Mouse (Mus musculus) ES-Bruce4 (cell line): ENCODE data around the gene Ccm2l. TPM values are rescaled to one million over a fixed set of nuclear protein-coding genes. Genes with fewer than 3 reads are reported as not detected.

Experiments used
- H3K27ac ChIP-seq: 2 replicates; pipeline ENCODE4 v1.5.1; 2012; ENCODE audit warnings: low read length, inconsistent platforms; ENCODE audit not compliant: insufficient read depth
- H3K27me3 ChIP-seq: 2 replicates; pipeline ENCODE4 v1.6.1; 2012; ENCODE audit warnings: mild to moderate bottlenecking, low read length, inconsistent platforms; ENCODE audit not compliant: control insufficient read depth, poor library complexity, insufficient read depth, severe bottlenecking
- H3K36me3 ChIP-seq: 2 replicates; pipeline ENCODE4 v1.6.1; 2012; ENCODE audit warnings: inconsistent platforms, mild to moderate bottlenecking, low read length, moderate library complexity; ENCODE audit not compliant: control insufficient read depth, poor library complexity, insufficient read depth, severe bottlenecking
- H3K4me1 ChIP-seq: one replicate; pipeline ENCODE4 v1.8.1; 2011; ENCODE audit warnings: low read length; ENCODE audit not compliant: control insufficient read depth, insufficient read depth
- H3K4me3 ChIP-seq: 2 replicates; pipeline ENCODE4 v1.5.1; 2011; ENCODE audit warnings: low read depth, mild to moderate bottlenecking, low read length
- H3K9ac ChIP-seq: 2 replicates; pipeline ENCODE4 v1.6.1; 2012; ENCODE audit warnings: low read depth, mild to moderate bottlenecking, inconsistent platforms; ENCODE audit not compliant: poor library complexity, severe bottlenecking
- H3K9me3 ChIP-seq: replicated peaks from 2 replicates; pipeline ENCODE4 v1.6.1; 2012; ENCODE audit warnings: mild to moderate bottlenecking, low read length, inconsistent platforms; ENCODE audit not compliant: control insufficient read depth, poor library complexity, insufficient read depth, severe bottlenecking
- CTCF ChIP-seq: IDR thresholded peaks from one replicate; pipeline ENCODE4 v1.8.1; 2011; ENCODE audit warnings: low read depth, low read length
- EP300 ChIP-seq: IDR thresholded peaks from 2 replicates; pipeline ENCODE4 v1.6.1; 2011; ENCODE audit warnings: low read depth, low read length; ENCODE audit not compliant: insufficient read depth
- POLR2A ChIP-seq: IDR thresholded peaks from one replicate; pipeline ENCODE4 v1.8.1; 2011; ENCODE audit warnings: low read length; ENCODE audit not compliant: insufficient read depth
- polyA plus RNA-seq: library from polyadenylated mRNA; stranded (reverse); fragments of >200 nt; gene quantifications from 2 replicates; pipeline ENCODE4 v1.2.4, GENCODE M21; 2011; ENCODE audit warnings: low read depth; ENCODE audit not compliant: missing spikeins, insufficient read depth, insufficient read length

Gene Ccm2l
- polyA plus RNA-seq, 1 experiment: not detected

- Histone ChIP-seq H3K4me1 (no peaks in the 10 kb centered on the region), H3K4me3 (no peak overlapping the region), H3K9me3 (no peaks in the 10 kb centered on the region), H3K27ac (no peak overlapping the region), H3K36me3 (no peaks in the 10 kb centered on the region), H3K9ac (no peak overlapping the region), H3K27me3 (0 out of 2 replicates have a peak, but pooled peaks cover 2% of the 10 kb centered on the region)
- TF ChIP-seq POLR2A (no peak), EP300 (no peak), CTCF (no peak)
Observed at GRCm38 (mm10) chr2:153027501-153027900, 38.3 kb upstream of the Ccm2l start.

GRCm38 (mm10) chr2:153030422-153030821 lies 35.3 kb upstream of the Ccm2l start:
- no peaks in the 10 kb centered on the region for H3K36me3 ChIP-seq
- H3K27ac ChIP-seq: no peak overlapping the region
- TF ChIP-seq CTCF: no peak
- TF ChIP-seq POLR2A: no peak
- no peak for TF ChIP-seq EP300
- no peak overlapping the region for H3K4me3 ChIP-seq
- H3K4me1 ChIP-seq: no peaks in the 10 kb centered on the region
- H3K27me3 ChIP-seq: 0 out of 2 replicates have a peak, but pooled peaks cover 2% of the 10 kb centered on the region
- no peaks in the 10 kb centered on the region for H3K9me3 ChIP-seq
- no peak overlapping the region for H3K9ac ChIP-seq

- TF ChIP-seq EP300 (no peak), POLR2A (no peak), CTCF (no peak)
- no peak within 1 kb of the TSS for H3K27ac ChIP-seq
- H3K4me3 ChIP-seq: peak within 1 kb of the TSS; percentile 77
- peak within 1 kb of the TSS; percentile 46 for H3K9ac ChIP-seq
- H3K27me3 ChIP-seq: 0 out of 2 replicates have a peak, but pooled peaks cover 2% of the 10 kb centered on the region
- H3K9me3 ChIP-seq: no peaks in the 10 kb centered on the region
- no peaks in the 10 kb centered on the region for H3K4me1 ChIP-seq
- no peaks in the 10 kb centered on the region for H3K36me3 ChIP-seq
Observed at GRCm38 (mm10) chr2:153031126-153032082, 34.4 kb upstream of the Ccm2l start, which contains the start of gene Xkr7. Gene Xkr7 (plus strand): TSS chr2:153031852.

GRCm38 (mm10) chr2:153032083-153032842 lies 33.5 kb upstream of the Ccm2l start:
- peak overlapping the region; percentile 54 for H3K4me3 ChIP-seq
- no peaks in the 10 kb centered on the region for H3K4me1 ChIP-seq
- H3K9ac ChIP-seq: peak overlapping the region; percentile 46
- no peaks in the 10 kb centered on the region for H3K27me3 ChIP-seq
- H3K36me3 ChIP-seq: no peaks in the 10 kb centered on the region
- no peak for TF ChIP-seq POLR2A
- no peak for TF ChIP-seq EP300
- no peak for TF ChIP-seq CTCF
- no peak overlapping the region for H3K27ac ChIP-seq
- no peaks in the 10 kb centered on the region for H3K9me3 ChIP-seq

- Histone ChIP-seq H3K27ac (no peak overlapping the region), H3K9ac (no peak overlapping the region), H3K27me3 (no peaks in the 10 kb centered on the region), H3K4me1 (no peaks in the 10 kb centered on the region), H3K9me3 (no peaks in the 10 kb centered on the region), H3K36me3 (no peaks in the 10 kb centered on the region), H3K4me3 (no peak overlapping the region)
- TF ChIP-seq POLR2A (no peak), CTCF (no peak), EP300 (no peak)
Observed at GRCm38 (mm10) chr2:153032973-153033372, 32.8 kb upstream of the Ccm2l start.
